ENCODE assay signal across 24 mouse cellular contexts in genomic region chr5:20576266-20576665, GRCm38 (mm10).
"Had no signal": no experiment of that assay in that cellular context is flagged by ENCODE, and none has a peak within 500 bp of the region (broad histone marks: within the 10 kb centered on the region; RNA-seq: fewer than 3 reads in every experiment).

No protein-coding gene starts in this region.

- H3K9me3 ChIP-seq: heart, embryonic 10.5 days; heart, embryonic 12.5 days; hindbrain, embryonic 10.5 days; hindbrain, embryonic 12.5 days; intestine, embryonic 15.5 days; limb, embryonic 10.5 days; limb, embryonic 12.5 days had no signal

- H3K4me2 ChIP-seq: heart, embryonic 12.5 days; hindbrain, embryonic 12.5 days; hindbrain, embryonic 14.5 days; intestine, embryonic 15.5 days; limb, embryonic 12.5 days; liver, embryonic 11.5 days had no signal

- H3K9ac ChIP-seq: heart, embryonic 12.5 days; hindbrain, embryonic 12.5 days; hindbrain, embryonic 14.5 days; intestine, embryonic 15.5 days; limb, embryonic 12.5 days had no signal

- H3K27ac ChIP-seq: gastrocnemius, adult 2 months; heart, adult 2 months; heart, embryonic 10.5 days; hindbrain, embryonic 10.5 days; hindbrain, embryonic 12.5 days; hindbrain, embryonic 14.5 days; intestine, embryonic 15.5 days; kidney, postnatal 0 days; limb, embryonic 10.5 days; limb, embryonic 12.5 days had no signal

- H3K4me1 ChIP-seq: heart, embryonic 10.5 days; heart, embryonic 12.5 days; hindbrain, embryonic 12.5 days; intestine, embryonic 15.5 days had no signal

- H3K4me3 ChIP-seq: gastrocnemius, adult 2 months; heart, adult 2 months; heart, embryonic 10.5 days; heart, embryonic 12.5 days; hindbrain, embryonic 10.5 days; hindbrain, embryonic 12.5 days; intestine, embryonic 15.5 days; limb, embryonic 10.5 days; limb, embryonic 12.5 days had no signal

- ATAC-seq: forebrain, embryonic 16.5 days; hindbrain, embryonic 16.5 days; inflammation-experienced regulatory T-cells, adult 6 months; intestine, embryonic 15.5 days; intestine, postnatal 0 days had no signal

- H3K36me3 ChIP-seq: heart, embryonic 10.5 days; heart, embryonic 12.5 days; hindbrain, embryonic 10.5 days; hindbrain, embryonic 12.5 days; intestine, embryonic 15.5 days; limb, embryonic 10.5 days; limb, embryonic 12.5 days had no signal

- H3K27me3 ChIP-seq: heart, embryonic 12.5 days; hindbrain, embryonic 12.5 days; intestine, embryonic 15.5 days; limb, embryonic 12.5 days had no signal

- DNase-seq: gastrocnemius, adult 2 months; gastrocnemius, postnatal 10 days; gastrocnemius, postnatal 25 days; heart, adult 2 months; heart, postnatal 10 days; heart, postnatal 4 days; kidney, adult 18-20 months; kidney, adult 8-10 months; kidney, postnatal 14 days; liver had no signal
